Mouse (Mus musculus) T-helper 1 cell (primary cell): ENCODE results near the gene Prr3.
"Not testable (repeated sequence)": the region's sequence is repeated elsewhere in the genome, so short reads cannot be mapped to it uniquely, and the experiment has no call there.

Source experiments
- in situ Hi-C: fragments of 300-600 bp; cut with MboI, MseI; formaldehyde crosslinking; loops from one replicate; pipeline ENCODE4 v1.15.1; 2025; ENCODE audit warnings: high pct_unique_total_duplicates

Prr3 gene

DNA sequence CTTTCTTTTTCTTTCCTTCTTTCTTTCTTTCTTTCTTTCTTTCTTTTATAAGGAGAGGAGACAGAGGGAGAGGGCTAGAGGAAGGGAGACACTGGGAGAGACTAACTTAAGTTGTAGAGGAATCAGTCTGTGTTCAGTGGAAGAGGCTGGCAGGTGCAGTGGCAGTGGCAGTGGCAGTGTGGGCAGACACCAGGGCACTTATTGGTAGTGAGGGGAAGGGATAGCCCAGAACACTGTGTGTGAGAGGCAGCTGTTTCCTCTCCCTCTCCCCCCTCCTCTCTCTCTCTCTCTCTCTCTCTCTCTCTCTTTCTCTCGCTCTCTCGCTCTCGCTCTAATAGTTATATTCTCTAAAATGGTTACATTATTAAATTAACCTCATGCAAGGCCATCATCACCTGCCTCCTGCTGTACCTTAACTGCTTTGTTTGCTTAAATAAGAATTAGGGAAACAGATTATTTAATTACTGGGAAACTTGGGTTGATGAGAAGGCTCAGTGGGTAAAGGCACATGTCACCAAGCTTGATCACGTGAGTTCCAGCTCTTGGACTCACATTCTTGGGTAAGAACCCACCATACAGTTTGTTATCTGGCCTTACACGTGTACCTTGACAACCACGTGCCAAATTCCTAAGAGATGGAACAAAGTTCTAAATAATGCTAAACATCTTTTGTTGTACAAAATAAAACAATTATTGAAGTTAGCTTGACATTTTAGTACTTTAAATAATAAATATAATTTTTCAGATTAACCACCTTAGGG lies 18.7 kb upstream of the Prr3 start:
- in situ Hi-C loops = loop anchor here (5.0 kb wide), 2 partner anchors 34 to 114 kb away; partner anchors contain the start of gene H2-T23

DNA sequence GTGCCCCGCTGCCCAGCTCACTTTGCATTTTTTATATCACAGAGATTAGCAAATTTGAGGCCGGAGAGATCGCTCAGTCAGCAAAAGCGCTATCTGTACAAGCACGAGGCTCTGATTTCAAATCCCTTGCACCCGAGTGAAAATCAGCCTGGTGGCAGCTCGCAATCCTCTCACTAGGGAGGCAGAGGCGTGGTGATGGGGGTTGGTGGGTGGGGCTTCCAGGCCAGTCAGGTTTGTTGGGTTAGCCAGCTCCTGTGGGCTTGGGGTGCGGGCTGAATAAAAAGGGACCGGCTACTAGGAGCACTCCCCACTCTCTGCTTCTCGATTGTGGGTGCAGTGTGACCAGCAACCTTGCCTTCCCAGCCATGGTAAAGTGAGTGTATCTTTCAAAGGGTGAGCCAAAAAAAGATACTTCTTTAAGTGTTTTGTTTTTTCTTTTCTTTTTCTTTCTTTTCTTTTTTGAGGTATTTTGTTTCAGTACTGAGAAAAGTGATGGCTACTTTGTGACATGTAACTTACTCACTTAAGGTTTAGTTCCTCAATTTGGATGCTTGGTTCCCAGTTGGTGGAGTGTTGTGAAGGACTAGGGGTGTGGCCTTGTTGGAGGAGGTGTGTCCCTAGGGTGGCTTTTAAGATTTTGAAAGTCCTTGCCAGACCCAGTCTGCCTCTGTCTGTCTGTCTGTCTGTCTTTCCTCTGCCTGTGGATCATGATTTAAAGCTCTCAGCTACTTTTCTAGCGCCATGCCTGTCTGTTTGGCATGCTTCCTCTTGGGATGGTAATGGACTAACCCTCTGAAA lies 17.9 kb upstream of the Prr3 start:
- in situ Hi-C loops = loop anchor here (5.0 kb wide), 2 partner anchors 34 to 114 kb away; partner anchors contain the start of gene H2-T23

DNA sequence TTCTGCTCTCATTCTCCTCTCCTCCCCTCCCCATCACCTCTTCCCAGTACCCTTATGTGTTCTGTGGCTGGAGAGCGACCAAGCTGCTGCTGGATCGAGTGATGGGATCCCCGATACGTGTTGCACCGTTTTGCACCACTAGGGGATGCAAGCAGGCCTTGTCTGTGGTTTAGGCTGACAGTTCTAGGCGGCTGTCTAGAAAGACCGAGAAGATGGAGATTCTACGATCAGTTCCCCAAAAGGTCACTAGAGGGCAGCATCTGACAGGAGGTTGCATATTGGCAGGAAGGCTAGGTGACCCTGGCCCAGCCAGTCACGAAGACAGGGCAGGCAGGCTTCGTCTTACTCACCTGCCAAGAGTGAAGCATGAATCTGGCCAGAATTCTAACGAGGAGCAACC lies 16.9 kb upstream of the Prr3 start:
- in situ Hi-C loops = loop anchor here (5.0 kb wide), 2 partner anchors 35 to 115 kb away; partner anchors contain the start of gene H2-T23

DNA sequence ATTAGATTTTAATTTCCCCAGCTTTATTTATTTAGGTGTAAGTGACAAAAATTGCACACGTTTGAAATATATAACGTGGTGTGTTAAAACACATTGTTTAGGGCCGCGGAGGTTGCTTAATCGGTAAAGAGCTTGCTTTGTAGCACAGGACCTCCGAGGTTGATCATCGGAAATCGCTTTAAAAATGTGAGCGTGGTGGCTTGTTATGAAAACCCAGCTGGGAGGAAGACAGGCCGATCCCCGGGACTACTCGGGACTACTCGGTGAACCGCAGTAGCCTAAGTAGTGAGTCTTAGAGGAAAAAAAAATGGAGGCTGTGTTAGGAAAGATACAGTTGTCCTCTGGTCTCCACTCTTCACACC lies 14.8 kb upstream of the Prr3 start:
- in situ Hi-C loops = loop anchor here (5.0 kb wide), 2 partner anchors 37 to 117 kb away; partner anchors contain the start of gene H2-T23

DNA sequence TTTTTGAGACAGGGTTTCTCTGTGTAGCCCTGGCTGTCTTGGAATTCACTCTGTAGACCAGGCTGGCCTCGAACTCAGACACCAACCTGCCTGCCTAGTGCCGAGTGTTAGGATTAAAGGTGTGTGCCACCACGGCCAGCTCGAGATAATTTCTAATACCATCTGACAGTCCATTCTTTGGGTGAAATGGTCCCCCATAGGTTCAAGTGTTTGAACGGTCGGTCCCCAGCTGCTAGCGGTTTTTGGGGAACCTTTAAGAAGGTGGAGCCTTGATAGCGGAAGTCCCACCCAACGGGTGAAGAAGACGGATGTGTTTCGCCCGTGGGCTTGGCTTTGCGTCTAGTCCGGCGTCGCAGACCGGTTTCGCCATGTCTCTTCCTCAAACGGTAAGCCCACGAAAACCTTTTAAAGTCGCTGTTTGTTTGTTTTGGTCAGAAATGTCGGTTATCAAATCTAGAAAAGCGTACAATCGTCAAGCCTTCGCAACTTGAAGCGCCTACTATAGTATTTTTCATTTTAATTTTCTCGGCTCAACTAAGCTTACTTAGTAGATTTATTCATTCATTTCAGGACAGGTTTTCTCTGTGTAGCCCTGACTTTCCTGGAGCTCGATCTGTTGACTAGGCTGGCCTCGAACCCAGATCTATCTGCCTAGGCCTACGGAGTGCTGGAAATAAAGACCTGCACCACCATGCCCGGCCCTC lies 14.3 kb upstream of the Prr3 start:
- in situ Hi-C loops = no loop called here

DNA sequence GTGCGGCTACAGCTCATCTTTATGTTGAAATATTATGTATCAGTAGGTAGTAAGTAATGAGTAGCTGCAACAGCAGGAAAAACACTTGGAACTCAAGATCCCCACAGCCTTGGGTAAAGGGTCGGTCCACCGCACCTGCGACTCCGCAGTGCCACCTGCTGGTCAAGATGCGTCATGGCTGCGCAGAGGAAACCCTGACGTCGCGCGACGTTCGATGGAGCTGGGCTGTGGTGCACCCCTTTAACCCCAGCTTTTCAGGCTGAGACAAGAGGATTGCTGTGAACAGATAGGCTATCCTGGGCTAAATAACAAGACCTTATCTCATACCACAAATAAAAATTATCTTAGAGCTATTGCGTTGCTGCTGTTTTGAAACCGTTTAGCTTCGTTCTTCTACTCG lies 13.6 kb upstream of the Prr3 start:
- in situ Hi-C loops = no loop called here

DNA sequence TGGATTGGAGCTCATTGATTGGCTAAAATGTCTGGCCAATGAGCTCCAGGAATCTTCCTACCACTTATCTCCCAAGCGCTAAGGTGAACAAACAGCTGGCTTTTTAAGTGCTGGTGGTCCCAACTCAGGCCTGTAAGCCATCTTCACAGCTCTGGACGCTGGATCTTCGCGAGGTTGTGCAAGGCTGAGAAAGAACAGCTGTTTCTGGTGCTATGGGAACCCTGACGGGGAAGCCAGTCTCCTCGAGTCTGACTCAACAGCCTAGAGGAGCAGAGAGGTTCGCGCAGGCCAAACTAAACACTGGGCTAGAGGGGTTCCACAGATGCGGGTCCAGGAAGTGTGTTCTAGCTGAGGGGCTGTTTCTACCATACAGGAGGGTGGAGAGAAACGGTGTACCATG lies 11.7 kb upstream of the Prr3 start:
- in situ Hi-C loops = no loop called here

DNA sequence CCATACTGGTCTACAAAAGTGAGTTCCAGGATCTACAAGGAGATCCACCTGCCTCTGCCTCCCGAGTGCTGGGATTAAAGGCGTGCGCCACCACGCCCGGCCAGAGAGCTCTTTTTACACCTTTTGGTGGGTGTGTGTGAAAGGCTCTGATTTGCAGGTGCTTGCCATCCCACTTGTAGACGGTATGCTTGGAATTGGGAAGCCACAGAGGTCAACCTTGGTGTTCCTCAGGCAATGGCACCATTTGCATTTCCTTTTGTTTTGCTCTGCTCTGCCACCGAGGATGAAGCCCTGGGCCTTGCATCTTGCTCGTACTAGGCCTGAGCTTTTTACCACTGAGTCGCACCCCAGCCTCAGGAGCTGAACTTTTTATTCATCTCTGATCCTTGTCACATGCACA lies 1.7 kb upstream of the Prr3 start:
- in situ Hi-C loops = no loop called here

DNA sequence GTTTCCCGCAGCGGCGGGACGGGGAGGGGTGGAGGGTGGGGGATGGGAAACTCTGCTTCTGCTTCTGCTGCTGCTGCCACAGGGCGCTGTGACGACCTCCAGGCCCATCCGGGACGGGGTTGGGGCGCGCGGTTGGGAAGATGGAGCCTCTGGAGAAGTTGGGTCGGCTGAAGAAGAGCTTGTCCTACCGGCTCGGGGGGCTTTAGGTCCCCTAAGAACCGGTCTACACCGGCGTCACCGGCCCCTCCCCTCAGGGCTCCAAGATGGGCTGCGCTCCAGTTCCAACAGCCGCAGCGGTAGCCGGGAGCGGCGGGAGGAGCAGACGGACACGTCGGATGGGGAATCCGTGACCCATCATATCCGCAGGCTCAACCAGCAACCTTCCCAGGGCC lies 323 bp upstream of the Prr3 start:
- in situ Hi-C loops = no loop called here

DNA sequence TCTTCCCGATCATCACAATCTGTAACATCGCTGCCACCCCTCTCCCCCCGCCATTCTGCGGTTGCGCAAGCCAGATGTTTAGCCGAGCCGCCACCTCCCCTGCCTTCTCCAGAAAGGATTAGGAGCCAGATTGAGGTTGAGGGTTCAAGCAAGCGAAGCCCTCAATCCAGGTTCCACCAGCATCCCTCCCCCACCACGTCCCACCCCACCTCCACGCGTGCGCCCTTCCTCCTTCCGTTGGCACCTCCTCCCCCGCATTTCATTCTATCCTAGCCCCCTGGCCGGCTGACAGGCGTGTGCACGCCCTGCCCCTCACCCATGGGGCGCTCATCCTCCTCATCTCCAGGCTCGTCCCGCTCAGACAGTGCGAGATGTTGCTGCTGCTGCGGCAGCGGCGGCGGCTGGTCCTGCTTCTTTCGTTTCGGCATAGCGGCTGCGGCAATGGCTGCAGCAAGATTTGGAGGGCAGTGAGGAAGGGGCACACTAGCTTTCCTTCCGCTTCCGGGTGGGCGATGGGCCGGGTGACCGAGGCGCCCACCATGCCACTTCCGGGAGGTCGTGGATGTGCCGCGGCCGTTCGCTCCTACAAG lies 1.1 kb downstream of the Prr3 start:
- in situ Hi-C loops = no loop called here

DNA sequence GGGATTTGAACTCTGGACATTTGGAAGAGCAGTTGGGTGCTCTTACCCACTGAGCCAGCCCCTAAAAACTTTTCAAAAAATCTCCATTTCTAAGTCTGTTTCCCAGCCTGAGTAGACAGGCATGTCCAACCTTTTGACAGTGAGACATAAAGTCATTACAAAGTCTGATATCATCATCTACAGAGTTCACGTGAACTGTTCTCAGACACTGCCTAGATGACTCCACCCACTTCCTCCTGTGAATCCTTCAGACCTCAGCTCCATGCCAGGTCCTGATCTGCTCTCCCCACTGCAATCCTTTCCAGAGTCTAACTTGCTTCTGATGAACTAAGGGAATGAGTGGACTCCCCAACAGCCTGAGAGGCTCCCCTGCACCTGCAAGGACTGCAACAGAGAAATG lies 7.9 kb downstream of the Prr3 start:
- in situ Hi-C loops = no loop called here

DNA sequence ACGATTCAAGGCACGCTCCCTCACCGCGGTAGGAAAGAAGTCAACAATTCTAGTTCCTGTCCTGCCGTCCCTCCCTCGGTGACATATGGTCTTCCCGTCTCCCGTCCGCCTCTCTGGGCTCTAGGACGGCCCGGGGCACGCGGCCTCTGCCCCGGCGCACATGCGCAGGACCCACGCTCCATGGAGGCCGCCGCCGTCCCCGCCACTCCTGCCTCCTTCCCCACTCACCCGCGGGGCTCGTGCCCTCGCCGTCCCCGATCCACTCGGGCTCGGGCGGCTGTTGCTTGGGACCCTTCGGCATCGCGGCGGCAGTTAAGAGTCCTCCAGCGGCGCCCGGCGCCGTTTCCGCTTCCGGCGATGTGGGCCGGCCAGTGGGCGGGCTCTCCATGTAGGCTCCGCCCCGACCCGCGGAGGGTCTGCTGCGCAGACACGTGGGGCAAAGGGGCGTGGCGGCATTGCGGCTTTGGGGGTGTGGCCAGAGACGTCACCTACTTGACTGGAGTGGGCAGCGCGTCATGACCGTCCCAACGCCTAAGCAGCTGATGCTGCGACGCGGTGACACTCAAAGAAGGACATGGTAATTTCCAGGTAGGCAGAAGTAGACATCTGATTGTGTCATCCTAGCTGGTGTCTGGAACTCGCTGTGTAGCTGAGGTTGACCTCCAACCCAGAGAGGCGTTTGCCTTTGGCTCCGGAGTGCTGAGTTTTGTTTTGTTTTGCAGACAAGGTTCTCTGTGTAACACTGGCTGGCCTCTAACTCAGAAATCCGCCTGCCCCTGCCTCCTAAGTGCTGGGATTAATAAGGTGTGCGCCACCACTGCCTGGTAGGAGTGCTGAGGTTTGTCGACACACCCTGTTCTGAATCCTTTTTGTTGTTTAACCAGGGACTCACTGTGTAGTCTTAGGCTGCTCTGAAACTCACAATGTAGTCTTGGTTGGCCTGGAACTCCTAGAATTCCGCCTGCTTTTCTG lies 10.3 kb downstream of the Prr3 start, which contains the start of gene Abcf1:
Gene Abcf1, minus strand, starts transcription at position 344 of the 972 bp plus-strand sequence.
- in situ Hi-C loops = loop anchor here (5.0 kb wide), 1 partner anchor 42 kb away; no protein-coding TSS in a partner anchor

DNA sequence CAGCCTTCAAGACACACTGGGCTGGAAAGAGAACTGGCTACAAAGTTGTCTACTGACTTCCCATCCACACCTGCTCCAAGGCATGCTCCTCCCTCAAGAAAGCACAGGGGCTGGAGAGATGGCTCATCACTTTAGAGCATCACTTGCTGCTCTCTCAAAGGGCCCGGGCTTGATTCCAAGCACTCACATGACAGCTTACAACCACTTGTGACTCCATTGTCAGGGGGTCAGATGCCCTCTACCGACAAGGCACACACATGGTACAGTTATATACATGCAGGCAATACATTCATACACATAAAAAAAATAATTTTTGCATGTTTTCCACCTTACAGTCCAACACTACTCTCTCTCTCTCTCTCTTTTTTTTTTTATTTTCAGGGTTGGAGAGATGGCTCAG lies 12.4 kb downstream of the Prr3 start:
- in situ Hi-C loops = loop anchor here (5.0 kb wide), 1 partner anchor 40 kb away; no protein-coding TSS in a partner anchor

DNA sequence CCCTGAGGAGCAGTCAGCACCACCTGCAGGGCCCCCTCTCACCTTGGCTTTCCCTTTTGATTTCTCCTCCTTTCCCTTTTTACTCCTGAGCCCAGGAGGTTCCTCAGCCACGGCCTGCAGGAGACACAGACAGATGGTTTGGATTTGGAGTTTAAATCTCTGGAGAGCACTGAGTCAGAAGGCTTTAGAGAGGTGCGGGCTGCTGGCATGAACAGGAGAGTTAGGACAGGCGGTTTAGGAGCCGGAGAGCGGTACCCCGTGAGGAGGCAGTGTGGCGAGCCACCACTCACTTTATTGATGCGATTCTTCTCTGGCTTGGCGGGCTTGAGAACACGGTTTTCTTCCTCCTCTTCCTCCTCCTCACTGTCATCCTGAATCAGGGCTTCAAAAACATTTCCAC lies 16.8 kb downstream of the Prr3 start:
- in situ Hi-C loops = no loop called here

DNA sequence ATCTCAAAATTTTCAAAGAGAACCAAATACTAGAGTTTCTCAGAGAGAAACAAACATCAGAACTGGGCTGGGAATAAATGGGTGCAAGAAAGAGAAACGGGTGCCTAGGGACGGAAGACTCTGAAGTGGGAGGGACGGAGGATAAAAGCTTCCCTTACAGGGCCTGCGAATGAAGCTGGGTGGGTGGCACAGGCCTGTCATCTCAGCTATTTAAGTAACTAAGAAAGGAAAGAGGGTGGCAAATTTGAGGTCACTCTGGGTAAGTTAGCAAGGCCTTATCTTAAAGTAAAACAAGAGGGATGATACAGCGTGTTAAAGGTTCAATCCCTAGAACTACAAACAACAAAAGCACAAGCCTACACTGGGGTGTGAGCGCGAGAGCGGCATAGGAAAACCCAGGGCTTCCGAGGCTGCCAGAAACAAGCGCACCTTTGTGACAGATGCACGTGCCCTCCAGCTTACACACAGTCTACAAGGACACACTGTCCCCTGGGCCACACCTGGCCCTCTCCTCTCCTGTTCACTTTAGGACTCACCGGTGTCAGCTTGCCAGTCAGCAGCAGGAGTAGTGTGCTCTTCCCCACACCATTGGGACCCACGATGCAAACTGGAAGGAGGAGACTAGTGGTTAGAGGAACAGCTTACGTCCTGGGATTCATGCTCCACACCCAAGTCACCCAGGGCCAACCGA lies 21.4 kb downstream of the Prr3 start:
- in situ Hi-C loops = no loop called here

DNA sequence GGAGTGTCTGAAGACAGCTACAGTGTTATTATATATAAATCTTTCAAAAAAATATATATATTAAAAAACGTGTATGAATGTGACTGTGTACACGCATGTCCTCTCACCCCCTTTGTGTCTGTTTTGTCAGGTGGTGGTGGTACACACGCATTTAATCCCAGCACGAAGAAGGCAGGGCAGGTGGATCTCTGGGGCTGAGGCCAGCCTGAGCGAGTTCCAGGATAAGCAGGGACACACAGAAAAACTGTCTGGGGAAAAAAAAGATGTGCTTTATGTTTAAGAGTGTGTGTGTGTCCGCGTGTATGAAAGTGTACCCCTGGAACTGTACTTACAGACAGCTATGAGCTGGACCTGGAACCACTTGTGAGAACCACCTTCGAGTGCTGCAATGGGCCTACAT lies 25.4 kb downstream of the Prr3 start:
- in situ Hi-C loops = no loop called here

DNA sequence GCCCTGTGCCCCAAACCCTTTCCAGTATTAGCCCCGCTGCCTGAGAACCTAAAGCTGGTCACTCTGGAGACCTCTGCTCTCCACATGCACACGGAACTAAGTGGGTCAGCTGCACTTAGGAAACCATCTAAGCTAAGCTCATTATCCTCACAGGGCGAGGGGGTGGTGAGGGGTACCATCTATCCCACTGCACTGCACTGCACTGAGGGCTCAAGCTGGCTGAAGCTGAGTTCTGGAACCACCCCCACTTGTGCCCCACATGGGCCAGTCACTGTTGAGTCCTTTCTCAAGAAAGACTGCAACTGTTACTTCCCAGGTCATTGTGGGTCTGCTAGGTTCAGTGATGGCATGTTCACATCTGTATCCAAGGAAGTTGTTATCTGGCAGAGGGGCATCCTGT lies 27.5 kb downstream of the Prr3 start:
- in situ Hi-C loops = not testable (repeated sequence)

DNA sequence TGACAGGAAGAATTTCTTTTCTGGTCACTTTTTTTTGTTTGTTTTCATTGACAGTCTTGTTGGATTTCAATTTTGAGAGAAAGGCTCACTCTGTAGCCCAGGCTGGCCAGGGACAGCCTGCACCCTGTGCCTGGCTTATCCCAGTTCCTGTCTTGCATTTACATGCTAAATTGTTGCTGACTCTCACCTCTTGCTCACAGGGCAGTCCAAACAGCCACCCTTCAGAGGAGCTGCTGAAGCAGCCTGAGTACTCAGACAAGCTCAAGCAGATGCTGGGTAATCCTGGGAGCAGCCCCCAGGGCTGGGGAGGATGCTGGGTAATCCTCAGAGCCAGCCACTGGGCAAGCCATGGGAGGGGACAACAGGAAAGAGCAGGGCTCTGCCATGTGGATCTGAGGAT lies 29.1 kb downstream of the Prr3 start:
- in situ Hi-C loops = not testable (repeated sequence)

DNA sequence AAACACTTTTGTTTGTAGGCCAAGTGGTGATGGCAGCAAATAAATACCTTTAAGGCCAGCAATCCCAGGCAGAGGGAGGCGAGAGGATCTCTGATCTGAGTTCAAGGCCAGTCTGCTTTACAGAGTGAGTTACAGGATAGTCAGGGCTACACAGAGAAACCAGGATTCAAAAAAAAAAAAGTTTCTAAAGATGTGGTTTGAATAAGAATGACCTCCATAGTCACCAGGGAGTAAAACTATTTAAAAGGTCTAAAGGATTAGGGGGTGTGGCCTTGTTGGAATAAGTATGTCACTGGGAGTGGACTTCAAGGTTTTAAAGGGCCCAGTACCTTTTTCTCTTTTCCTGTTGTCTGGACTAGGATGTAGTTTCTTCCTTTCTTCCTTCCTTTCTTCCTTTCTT lies 40.1 kb downstream of the Prr3 start:
- in situ Hi-C loops = loop anchor here (10.0 kb wide), 1 partner anchor 545 kb away; no protein-coding TSS in a partner anchor

DNA sequence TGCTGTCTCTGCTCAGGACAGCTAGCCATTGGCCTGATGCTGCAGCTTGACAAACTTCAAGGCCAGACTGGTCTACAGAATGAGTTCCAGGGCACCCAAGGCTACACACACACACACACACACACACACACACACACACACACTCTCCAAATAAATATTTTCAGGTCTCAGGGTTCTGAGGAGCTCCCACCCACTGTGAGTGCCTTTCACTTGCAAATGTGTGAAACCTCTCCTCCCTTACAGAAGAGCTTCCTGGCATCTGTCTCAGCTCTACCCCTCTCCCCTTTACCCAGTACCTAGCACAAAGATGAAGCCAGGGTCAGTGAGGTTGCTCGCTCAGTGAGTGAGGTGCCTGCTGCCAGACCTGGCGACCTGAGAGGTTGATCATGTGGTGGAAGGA lies 40.9 kb downstream of the Prr3 start:
- in situ Hi-C loops = loop anchor here (10.0 kb wide), 1 partner anchor 546 kb away; no protein-coding TSS in a partner anchor
